Mouse (Mus musculus): Measurements from ENCODE around the gene Lypd4. TPM values are rescaled to one million over a fixed set of nuclear protein-coding genes. Genes with fewer than 3 reads are reported as not detected.
"Not testable (repeated sequence)": the region's sequence is repeated elsewhere in the genome, so short reads cannot be mapped to it uniquely, and the experiment has no call there.

The Lypd4 gene
- polyA plus RNA-seq, 1 experiment: not detected

GRCm38 (mm10) chr7:24901114-24901513 is 31.4 kb upstream of the Lypd4 start:
- no peak for DNase-seq (ENCODE audit: low read depth)
- TF ChIP-seq CTCF (IDR thresholded peaks at IDR 0.05; ENCODE audit: borderline replicate concordance, extremely low read depth, insufficient read depth, insufficient read length) (no peak), POLR2A (IDR thresholded peaks at IDR 0.05; ENCODE audit: borderline replicate concordance, extremely low read depth, insufficient read depth, insufficient read length, poor library complexity, severe bottlenecking) (no peak)

- no peak for DNase-seq (ENCODE audit: low read depth)
- TF ChIP-seq CTCF (IDR thresholded peaks at IDR 0.05; ENCODE audit: borderline replicate concordance, extremely low read depth, insufficient read depth, insufficient read length): no peak
- TF ChIP-seq POLR2A (IDR thresholded peaks at IDR 0.05; ENCODE audit: borderline replicate concordance, extremely low read depth, insufficient read depth, insufficient read length, poor library complexity, severe bottlenecking): no peak
Measured at GRCm38 (mm10) chr7:24897959-24898358, 28.2 kb upstream of the Lypd4 start.

- no peak for DNase-seq (ENCODE audit: low read depth)
- TF ChIP-seq POLR2A (IDR thresholded peaks at IDR 0.05; ENCODE audit: borderline replicate concordance, extremely low read depth, insufficient read depth, insufficient read length, poor library complexity, severe bottlenecking): no peak
- TF ChIP-seq CTCF (IDR thresholded peaks at IDR 0.05; ENCODE audit: borderline replicate concordance, extremely low read depth, insufficient read depth, insufficient read length): no peak
Measured at GRCm38 (mm10) chr7:24897224-24897623, 27.5 kb upstream of the Lypd4 start, which contains the start of gene Cd79a. Gene Cd79a, plus strand, starts transcription at chr7:24897381.

- TF ChIP-seq POLR2A (IDR thresholded peaks at IDR 0.05; ENCODE audit: borderline replicate concordance, extremely low read depth, insufficient read depth, insufficient read length, poor library complexity, severe bottlenecking) (no peak), CTCF (IDR thresholded peaks at IDR 0.05; ENCODE audit: borderline replicate concordance, extremely low read depth, insufficient read depth, insufficient read length) (no peak)
- DNase-seq (ENCODE audit: low read depth): no peak
Measured at GRCm38 (mm10) chr7:24896269-24896668, 26.5 kb upstream of the Lypd4 start.

- DNase-seq (ENCODE audit: low read depth): not testable (repeated sequence)
Measured at GRCm38 (mm10) chr7:24895749-24896148, 26.0 kb upstream of the Lypd4 start.

- TF ChIP-seq POLR2A (IDR thresholded peaks at IDR 0.05; ENCODE audit: borderline replicate concordance, extremely low read depth, insufficient read depth, insufficient read length, poor library complexity, severe bottlenecking): no peak
- TF ChIP-seq CTCF (IDR thresholded peaks at IDR 0.05; ENCODE audit: borderline replicate concordance, extremely low read depth, insufficient read depth, insufficient read length): no peak
- no peak for DNase-seq (ENCODE audit: low read depth)
Measured at GRCm38 (mm10) chr7:24892125-24892583, 22.4 kb upstream of the Lypd4 start.

- no peak for DNase-seq (ENCODE audit: low read depth)
- TF ChIP-seq CTCF (IDR thresholded peaks at IDR 0.05; ENCODE audit: borderline replicate concordance, extremely low read depth, insufficient read depth, insufficient read length) (no peak), POLR2A (IDR thresholded peaks at IDR 0.05; ENCODE audit: borderline replicate concordance, extremely low read depth, insufficient read depth, insufficient read length, poor library complexity, severe bottlenecking) (no peak)
Measured at GRCm38 (mm10) chr7:24891241-24892124, 21.7 kb upstream of the Lypd4 start.

GRCm38 (mm10) chr7:24890281-24891216 is 20.8 kb upstream of the Lypd4 start:
- DNase-seq (ENCODE audit: low read depth): peak; percentile 90
- TF ChIP-seq CTCF (IDR thresholded peaks at IDR 0.05; ENCODE audit: borderline replicate concordance, extremely low read depth, insufficient read depth, insufficient read length) (peak; percentile 95), POLR2A (IDR thresholded peaks at IDR 0.05; ENCODE audit: borderline replicate concordance, extremely low read depth, insufficient read depth, insufficient read length, poor library complexity, severe bottlenecking) (no peak)

GRCm38 (mm10) chr7:24889431-24890220 is 19.9 kb upstream of the Lypd4 start:
- TF ChIP-seq CTCF (IDR thresholded peaks at IDR 0.05; ENCODE audit: borderline replicate concordance, extremely low read depth, insufficient read depth, insufficient read length) (no peak), POLR2A (IDR thresholded peaks at IDR 0.05; ENCODE audit: borderline replicate concordance, extremely low read depth, insufficient read depth, insufficient read length, poor library complexity, severe bottlenecking) (no peak)
- no peak for DNase-seq (ENCODE audit: low read depth)

- DNase-seq (ENCODE audit: low read depth): no peak
- TF ChIP-seq CTCF (IDR thresholded peaks at IDR 0.05; ENCODE audit: borderline replicate concordance, extremely low read depth, insufficient read depth, insufficient read length) (no peak), POLR2A (IDR thresholded peaks at IDR 0.05; ENCODE audit: borderline replicate concordance, extremely low read depth, insufficient read depth, insufficient read length, poor library complexity, severe bottlenecking) (no peak)
Measured at GRCm38 (mm10) chr7:24887096-24887495, 17.4 kb upstream of the Lypd4 start.

- TF ChIP-seq POLR2A (IDR thresholded peaks at IDR 0.05; ENCODE audit: borderline replicate concordance, extremely low read depth, insufficient read depth, insufficient read length, poor library complexity, severe bottlenecking) (no peak), CTCF (IDR thresholded peaks at IDR 0.05; ENCODE audit: borderline replicate concordance, extremely low read depth, insufficient read depth, insufficient read length) (no peak)
- no peak for DNase-seq (ENCODE audit: low read depth)
Measured at GRCm38 (mm10) chr7:24886308-24886633, 16.5 kb upstream of the Lypd4 start.
